Mouse (Mus musculus): ENCODE results near the gene Grik3. TPM values are rescaled to one million over a fixed set of nuclear protein-coding genes. Genes with fewer than 3 reads are reported as not detected.

The Grik3 gene
- total RNA-seq, 1 experiment from 2014 or later, result 0.30 TPM

DNA sequence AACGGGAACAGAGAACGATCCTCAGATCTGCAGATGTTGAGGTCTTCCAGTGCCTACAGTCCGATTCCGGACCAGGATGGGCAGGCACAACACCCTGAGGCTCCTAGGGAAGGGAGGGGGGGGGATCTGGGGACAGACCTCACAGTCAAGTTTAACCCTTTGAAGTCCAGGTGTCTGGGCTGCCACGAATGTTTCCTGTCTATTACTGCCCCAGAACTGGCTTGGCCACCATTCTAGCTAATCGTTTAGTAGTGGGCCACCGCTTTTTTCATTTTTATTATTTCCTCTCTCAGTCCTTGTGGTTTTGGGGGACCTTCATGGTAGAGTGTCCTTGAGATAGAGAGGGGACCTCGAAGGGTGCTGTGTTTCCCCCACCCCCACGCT lies 1.6 kb downstream of the Grik3 start:
- no peak for DNase-seq

DNA sequence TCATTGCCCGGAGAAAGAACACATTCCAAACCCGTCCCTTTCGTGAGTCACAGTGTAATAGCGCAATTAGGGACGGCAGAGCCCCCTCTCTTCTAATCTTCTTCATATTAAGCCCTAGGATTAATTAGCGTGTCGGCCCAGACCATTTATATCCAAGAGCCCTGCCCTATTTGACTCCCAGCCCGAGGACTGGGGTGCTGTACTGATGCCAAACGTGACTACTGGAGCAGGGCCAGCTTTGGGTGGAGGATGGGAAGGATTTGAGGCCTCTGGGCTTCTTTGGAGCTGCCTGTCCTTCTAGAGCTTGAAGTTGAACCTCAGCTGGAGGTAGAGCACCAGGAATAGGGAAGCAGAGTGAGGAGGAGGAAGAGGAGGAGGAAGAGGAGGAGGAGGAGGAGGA lies 2.2 kb downstream of the Grik3 start:
- peak; percentile 49 for DNase-seq

DNA sequence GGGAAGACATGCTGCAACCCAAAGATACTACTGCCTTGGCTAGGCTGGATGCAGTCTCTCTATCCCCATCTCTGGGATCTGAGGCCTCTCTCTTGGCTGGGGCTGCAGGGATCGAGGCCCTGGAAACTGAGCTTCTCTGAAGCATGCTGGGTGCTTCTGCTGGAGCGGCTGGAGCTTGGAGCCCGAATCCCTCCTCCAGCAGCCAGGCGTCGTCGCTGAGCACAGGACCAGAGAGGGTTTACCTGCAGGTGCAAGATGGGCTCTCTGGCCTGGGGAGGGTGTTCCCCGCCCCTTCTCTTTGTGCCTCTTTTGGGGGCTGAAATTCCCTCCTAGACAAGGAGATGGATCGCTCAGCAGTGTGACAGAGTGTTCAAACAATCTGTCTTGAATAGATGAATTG lies 2.6 kb downstream of the Grik3 start:
- no peak for DNase-seq

DNA sequence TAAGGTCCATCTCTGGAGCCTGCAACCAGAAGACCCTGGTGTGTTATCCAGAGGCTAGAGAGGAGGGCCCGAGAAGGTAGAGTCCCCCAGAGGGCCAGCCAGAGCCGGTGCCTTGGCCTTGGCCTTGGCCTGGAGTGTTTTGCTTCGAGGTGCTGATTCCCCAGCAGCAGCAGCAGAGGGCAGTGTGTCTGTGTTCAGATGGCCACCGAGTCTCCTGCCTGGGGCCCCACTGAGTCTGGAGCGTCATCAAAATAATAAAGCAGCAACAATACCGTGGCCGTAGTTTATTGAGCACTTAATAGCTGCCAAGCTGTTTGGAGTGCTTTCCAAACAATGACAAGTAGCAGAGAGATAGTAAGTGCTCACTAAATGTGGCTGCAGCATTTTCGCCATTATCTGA lies 5.0 kb downstream of the Grik3 start:
- DNase-seq, result peak; percentile 15

DNA sequence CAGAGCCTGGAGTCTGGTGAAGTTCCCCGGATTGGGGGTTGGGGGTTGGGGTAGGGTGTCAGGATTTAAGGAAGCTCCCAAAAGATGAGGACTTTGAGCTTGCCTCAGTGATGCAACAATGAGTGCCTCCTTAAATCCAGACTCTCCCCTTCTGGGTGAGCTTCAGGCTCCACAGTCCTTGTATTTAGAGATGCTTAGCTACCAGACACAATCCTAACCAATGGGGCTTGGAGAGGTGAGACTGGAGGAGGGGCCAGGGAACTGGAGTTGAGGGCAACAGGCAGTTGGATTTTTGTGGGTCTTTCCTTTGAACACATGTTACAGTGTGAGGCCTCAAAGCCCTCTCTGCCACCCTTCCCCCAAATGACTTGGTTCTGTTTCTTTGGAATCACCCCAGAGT lies 6.5 kb downstream of the Grik3 start:
- DNase-seq, result no peak

DNA sequence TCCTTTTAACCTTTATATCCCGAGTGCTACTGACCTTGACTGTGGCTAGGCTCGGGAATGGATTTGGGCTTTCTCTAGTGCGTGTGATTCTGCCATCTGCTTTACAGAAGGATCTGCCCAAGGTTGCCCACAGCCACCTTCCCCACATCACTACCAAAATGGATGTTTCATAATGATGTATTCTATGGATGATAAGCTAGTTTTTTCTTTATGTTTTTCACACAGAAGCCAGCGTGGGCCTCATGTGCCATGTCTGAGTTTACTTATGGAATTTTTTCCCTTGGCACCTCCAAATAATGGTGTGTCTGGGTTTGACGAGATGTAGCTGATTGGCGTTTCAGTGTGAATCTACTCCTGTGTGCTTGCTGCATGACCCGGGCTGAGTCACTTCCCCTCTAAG lies 7.0 kb downstream of the Grik3 start:
- no peak for DNase-seq

DNA sequence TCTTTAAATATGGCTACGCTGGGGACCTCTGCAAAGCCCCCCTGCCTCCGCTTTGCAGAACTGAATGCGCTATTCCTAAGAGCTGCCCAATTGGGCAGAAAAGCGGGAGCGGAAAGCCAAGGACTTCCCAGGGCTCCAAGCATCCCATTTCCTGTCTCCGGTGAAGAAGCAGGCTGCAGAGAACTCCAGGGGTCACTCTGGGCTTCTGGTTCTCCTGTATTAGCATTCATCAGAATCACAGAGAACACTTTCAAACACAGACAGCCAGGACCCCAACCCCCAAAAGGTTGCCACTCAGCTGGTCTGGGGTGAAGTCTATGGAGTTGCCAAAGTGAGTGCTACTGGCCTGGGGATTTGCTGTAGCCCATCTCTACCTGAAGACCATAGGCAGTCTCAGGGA lies 8.4 kb downstream of the Grik3 start:
- DNase-seq, result no peak

DNA sequence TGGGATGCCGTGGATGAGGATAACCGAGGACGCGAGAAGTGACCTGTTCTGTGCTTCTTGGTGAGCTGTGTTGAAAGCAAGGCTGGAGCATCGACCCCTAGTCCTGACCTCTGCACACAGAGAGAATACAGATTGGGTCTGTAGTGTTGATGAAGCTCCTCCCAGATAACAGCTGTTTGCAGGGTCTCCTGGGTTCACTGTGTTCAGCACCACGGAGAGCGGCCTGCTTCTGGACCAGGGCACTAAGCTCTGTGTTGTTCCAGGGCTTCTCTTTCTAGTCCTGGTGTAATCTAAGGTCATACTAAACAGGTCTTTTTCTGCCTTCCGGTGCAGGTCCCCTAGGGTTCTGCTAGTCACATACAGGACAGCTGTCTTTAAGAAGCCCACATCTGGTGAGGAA lies 12.4 kb downstream of the Grik3 start:
- DNase-seq, result peak; percentile 74

DNA sequence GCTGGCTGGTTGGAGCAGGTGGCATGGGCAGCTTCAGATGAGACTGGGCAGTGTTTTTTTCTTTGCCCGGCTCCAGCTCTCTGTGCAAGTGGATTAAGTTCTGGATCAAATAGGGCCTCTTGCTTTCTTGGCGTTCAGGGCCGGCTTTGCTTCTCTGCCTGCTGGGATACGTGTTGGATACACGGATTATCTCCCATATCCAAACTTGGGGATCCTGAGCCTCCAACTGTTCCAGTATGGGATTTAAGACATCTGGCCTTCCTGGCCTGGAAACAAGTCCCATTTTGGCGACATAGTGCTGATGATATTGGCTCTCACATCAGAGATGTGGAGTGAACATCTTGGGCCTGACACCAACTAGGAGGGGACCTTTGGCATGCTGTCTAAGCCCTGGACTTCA lies 21.9 kb downstream of the Grik3 start:
- DNase-seq, result no peak

DNA sequence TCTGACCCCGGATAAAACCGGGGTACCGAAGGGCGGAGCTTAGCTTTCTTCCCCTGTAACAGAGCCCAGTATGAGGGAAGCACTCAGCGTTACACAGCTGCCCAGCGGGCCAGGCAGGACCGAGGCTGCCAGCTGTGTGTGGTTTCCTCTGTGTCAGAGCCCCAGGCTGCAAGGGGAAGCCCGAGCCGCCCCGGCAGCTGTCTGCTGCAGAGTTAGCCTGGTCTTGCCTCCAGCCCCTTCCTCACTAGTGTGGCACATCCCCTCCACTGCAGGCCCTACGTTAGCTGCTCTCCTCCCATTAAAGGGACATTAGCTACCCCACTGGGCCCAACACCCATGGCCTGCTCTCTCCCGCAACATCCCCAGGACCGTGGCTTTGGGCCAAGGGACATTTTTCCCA lies 25.1 kb downstream of the Grik3 start:
- no peak for DNase-seq

DNA sequence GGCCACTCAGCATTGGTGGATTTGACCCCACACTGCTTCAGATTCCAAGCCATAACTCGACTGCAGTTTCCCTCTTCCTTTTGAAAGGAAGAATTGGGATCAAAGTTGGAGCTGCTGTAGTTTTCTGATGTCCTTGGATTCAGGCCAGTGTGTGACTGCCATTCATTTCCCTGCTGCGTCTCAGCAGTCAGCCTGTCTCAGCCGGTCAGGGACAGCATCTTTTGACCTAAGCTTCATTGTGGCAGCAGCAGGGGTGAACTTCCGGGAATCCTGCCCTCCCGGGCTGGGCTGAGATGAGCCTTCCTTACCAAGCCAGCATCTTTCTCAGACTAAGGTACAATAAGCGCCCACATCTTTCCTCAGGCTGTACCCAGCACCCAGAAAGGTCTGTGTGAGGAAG lies 26.1 kb downstream of the Grik3 start:
- DNase-seq, result peak; percentile 33

DNA sequence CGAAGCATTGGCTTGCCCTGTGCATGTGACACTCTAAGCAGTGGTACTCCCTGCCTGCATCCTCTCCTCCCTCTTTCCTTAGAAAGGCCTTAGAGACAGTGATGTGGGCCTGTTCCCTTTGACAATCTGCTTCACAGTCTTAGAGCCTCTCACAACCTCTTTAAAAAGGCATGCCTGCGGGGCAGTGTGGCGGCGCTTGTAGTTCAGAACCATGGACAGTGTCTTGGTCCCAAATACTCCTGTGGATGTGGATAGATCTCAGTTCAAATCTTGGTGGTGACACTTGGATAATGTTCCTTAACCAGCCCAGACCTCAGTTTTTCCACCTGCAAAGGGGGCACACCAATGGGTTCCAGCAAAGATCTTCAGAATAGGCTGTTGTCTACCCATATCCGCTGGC lies 28.4 kb downstream of the Grik3 start:
- no peak for DNase-seq

DNA sequence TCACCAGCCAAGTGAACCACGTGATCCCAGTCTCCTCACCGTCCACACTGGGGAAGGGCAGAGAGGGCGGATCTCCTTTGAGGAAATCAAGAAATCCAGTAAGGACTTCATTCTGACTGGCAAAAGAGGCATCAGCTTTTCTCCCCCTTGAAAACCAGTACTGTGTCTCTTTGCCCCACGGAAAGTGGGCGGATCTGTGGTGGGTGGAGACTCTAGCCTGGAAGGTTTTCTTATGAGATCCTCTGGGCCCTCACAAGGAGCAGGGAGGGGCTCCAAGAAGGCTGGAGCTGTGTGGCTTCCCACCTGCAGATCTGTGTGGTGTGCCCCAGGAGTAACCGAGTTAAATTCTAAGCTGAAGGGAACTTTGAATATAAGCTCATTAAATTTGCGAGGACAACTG lies 32.4 kb downstream of the Grik3 start:
- DNase-seq, result no peak

DNA sequence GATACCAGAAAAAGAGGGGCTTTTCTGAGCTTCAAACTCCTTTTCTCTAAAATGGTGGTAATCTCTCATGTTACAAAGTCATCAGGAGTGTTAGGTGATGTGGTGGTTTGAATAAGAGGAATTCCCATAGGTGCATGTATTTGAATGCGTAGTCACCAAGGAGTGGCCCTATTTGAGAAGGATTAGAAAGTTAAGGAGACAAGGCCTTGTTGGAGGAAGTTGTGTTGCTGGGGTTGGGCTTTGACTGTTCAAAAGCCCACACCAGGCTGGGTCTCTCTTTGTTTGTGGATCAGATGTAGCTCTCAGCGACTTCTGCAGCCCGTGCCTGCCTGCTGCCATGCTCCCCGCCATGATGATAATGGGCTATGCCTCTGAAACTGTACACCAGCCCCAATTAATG lies 34.8 kb downstream of the Grik3 start:
- no peak for DNase-seq

DNA sequence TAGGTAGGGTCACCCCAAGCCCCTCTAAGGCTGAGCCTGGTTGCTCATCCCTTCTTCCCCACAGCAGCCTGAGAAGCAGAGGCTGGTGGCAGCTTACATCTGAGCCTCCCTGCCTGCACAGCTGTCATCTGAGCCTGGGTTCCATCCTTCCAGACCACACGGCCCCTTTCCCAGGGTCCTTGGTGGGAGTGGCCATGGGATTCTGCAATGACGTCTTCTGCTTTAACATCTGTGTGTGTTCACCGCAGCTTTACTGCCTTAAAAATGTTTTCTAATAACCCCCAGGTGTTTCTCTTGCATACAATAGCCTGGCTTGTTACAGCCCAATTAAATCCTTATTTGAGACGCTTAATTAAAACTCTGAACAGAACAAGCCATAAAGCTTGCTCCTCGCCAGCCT lies 35.9 kb downstream of the Grik3 start:
- DNase-seq, result no peak

DNA sequence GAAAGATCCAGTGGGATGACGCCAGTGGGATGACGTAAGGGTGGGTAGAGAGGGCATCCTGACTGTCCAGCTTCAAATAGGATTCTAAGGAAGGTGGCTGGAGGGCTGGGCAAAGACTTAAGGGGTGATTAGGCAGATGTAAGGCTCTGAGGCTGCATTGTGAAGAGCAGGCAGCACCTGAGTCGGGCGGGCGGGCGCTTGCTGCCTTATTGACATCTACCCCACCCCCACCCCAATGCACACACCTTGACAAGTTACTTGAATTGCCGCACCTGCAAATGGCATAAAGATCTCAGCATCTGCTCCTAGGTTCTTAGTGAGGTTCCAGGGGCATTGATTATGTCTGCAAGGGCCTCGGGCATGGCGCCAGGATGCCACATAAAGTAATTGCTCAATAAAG lies 43.5 kb downstream of the Grik3 start:
- DNase-seq, result no peak

DNA sequence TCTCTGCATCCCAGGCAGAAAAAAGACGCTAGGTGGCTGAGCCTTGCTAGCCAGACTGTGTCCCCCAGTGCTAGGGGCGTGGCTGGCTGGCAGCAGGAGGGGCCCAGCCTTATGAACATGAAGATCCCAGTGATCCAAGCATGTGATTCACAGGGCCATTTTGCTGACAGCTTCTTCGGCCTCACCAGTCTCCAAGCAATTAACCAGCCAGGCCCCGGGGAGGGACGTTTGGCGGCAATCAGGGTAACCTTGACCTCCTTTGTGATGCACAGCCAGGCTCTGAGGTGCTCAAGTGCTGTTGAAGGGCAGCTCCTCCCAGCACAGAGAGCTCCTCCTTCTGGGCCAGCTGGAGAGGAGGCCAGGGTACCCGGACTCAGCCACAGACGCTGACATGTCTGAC lies 43.9 kb downstream of the Grik3 start:
- peak; percentile 66 for DNase-seq

DNA sequence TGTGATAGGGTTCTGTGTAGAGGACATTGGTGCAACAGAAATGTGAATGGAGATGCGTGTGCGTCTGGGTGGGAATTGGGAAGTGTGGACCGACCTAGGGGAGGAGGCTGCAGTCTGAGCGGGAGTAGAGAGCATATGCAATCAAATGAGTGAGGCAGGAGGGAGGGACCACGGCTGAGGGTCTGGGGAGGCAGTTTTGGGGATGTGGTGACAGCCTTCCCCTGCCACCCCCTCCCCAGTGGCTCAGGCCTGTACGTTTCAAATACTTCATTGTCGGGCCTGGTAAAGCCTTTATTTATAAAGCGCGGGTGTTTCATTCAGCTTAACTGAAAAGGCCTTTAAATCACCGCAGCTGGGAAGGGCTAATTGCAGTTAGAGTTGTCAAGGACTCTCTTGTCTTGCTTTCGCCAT lies 44.5 kb downstream of the Grik3 start:
- no peak for DNase-seq

DNA sequence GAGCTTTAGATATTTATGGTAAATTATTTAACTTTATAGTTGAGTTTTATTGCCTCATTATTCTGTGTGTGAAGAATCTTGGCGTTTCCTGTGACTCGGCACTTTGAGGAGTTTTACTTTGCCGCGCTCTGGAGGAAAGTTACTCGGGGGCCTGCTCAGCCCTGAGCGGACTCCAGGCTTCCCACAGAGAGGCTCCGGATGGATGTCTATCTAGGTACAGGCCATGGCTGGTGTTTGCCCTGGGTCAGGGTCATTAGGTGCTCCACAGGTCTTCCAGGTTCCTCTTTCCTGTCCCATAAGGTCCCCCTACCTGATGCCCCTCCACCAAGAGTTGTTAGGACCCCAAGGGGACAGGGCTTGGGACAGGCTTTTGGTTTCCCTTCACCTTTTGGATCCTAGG lies 45.0 kb downstream of the Grik3 start:
- no peak for DNase-seq

DNA sequence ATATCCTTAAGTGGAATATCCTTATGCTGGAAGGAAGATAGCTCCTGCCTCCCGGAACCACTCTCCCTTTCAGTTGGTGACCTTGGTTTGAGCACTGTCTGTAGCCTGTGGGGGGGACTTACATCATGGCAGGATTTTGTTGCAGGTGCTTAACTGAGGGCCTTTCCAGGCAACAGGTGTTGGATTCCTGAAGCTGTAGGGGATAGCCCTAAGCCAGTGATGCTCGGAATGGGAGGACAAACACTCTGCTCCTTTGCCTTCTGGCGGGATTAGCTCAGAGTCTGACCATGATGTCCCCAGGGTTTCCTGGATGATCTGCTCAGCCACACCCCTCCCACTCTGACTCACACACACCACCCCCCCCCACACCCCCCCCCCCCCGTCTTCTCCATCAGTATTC lies 45.5 kb downstream of the Grik3 start:
- no peak for DNase-seq

DNA sequence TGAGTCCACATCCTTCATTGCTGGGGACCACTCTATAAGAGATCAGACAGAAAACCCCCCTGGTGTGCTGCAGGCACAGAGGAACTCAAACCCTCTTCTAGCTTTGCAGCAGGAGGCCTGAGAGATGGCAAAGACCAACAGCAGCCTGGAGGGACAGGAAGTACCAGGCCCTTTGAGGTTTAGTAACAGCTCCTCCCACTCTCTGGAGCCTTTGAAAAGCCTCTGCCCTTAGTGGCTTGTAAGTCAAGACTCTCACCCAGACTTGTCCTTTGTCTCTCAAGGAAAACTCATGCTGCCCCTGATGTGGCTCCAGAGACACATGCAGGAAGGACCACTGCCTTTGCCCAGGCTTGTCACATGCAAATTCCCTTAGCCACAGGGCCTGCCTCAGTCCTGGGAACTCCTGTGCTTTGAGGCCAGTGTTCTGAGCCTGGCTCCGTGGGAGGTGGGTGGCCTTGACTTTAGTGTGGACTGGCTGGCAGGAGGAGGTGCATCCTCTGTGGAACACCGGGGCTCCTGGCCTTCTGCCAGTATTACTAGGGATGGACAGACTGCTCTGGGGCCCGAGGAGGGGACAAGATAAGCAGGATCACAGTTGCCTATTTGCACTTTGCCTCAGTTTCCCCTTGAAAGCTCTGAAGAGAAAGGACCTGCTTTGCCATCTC lies 47.9 kb downstream of the Grik3 start:
- DNase-seq, result peak; percentile 38

DNA sequence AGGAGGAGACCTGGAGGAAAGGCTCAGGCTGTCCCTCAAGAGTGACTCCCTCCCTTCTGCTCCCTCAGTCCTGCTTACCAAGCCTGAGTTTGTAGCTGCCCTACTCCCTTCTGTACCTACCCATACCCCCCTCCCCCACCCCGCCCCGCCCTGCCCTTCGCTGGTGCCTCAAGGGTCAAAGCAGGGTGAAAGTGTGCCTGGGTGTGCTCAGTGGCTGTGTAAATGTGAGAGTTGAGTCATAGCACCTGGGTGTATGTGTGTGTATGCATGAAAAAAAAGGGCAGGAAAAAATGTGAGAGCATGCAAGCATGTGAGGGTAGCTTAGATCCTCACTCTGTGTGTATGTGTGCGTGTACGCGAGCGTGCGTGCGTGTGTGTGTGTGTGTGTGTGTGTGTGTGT lies 49.1 kb downstream of the Grik3 start:
- no peak for DNase-seq

DNA sequence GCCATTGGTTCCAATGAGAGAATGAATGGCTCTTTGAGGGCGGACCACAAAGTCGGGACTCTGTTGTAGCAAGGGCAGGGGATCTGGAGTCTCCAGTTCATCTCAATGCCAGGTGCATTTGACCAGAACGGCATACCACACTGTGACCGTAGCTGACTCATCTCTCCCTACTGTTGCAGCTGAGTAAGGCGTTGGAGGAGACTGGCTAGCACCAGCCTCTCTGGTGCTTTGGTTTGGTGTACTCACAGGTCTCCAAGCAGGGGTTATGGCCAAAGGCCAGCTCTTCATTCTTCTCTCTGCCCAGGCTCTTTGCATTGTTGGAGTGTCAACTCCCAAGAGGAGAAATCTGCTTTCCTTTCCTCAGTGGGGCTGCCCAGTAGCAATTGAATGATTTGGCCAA lies 52.7 kb downstream of the Grik3 start:
- DNase-seq, result no peak

DNA sequence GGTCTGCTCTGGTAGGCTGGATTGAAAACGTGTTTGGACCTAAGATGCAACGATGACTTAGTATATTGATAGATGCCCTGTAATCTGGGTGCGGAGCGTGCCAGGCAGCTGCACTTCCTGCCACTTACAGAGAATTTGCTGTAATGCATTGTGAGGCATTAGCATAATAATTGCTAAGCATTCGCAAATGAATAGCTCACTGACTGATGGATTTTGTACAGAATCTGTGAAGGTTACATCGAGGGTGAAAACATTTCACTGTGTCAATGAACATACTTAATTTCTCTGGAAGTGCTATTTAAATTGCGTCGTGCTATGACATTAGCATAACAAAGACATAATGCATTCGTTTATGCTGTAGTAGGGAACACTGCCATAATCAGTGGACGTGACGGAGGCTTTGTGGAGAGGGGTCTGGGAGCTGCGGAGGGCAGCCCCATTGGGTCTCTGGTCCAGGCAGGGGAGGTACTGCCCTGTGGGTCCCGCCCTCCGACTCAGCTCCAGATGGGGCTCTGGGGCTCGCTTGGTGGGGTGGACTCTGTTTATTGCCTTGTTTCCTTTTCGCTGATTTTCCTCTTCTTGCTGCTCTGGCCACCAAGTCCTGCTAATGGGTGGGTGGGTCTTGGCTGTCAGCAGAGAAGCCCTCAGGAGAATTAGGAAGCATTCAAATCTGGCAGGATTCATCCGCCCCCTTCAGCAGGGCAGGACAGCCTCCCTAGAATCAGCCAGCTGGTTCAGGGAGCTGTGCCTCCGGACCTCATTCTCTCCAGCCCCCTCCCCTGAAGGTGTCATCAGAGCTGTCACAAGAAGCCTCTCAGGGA lies 54.7 kb downstream of the Grik3 start:
- DNase-seq, result no peak

All from adrenal gland, postnatal 14 days (tissue).